Mouse (Mus musculus) mesoderm, embryonic 11.5 days (tissue): Measurements from ENCODE around the gene Tns3.

ENCODE experiments used
- DNase-seq: peaks from one replicate; pipeline ENCODE4 v3.0.0-alpha.2; 2012; ENCODE audit warnings: low read depth, low spot score

The Tns3 gene

GRCm38 (mm10) chr11:8680650-8681049, 16.3 kb upstream of the Tns3 start:
- DNase-seq: no peak

DNA sequence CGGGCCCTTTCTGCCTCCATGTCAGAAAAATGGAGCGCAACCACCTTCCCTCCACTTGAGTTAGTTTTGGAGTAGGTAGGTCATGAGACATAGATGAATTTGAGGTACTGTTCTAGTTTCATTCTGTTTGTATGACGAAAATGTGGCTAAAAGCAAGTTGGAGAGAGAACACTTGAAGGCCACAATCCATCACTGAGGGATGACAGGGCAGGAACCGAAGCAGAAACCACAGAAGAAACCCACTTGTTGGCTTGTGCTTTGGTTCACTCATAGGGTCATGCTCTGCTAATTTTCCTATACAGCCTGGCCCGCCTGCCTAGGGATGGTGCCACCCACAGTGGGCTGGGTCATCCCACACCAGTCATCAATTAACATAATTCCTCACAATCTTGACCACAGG, 14.9 kb upstream of the Tns3 start:
- DNase-seq: no peak

GRCm38 (mm10) chr11:8678260-8678995, 14.1 kb upstream of the Tns3 start:
- no peak for DNase-seq

GRCm38 (mm10) chr11:8675701-8676474, 11.6 kb upstream of the Tns3 start:
- no peak for DNase-seq

DNA sequence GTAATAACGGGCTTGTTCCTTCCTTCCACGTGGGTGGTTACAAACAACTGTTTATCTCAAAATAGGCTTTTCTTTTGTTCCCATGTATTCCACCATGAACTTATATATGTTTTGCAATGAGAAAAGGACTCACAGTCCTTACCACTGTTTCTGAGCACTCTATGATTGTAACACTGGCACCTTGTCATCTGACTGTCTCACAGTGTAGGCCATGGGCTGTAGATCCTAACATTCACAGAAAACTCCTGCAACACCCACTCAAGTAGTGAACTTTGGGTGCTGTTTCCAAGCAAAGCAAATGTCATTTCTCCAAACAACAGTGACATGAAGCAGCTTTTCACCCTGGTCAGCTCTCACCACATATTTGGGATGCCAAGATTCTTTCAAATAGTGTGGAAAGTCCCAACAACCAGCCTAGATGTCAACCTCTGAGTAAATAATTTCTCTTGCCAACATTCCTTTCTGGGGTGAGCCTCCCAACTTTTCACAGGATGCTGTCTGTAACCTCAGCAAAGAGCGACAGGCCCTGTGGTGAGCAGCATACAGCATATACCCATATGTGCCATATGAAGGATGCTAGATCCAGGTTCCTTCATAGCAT, 10.3 kb upstream of the Tns3 start:
- DNase-seq: no peak

DNA sequence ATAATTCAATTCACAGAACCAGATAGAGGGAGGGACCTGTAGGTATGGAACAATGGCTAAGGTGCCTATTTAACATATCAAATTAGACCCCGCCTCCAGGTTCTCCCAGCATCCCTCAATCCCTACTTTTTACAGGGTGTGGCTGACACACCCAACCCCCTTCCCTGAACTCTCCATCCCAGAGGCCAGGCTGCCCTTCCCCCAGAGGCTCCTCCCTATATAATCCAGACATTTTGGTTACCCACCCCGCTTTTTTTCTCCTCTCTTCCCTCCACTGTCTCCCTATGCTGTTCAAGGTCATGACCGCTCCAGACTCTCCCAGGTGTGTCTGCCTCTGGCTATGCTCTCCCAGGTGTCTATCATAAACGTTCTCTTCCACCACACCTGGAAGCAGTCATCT, 7.4 kb upstream of the Tns3 start:
- DNase-seq: no peak

- DNase-seq: no peak
Measured at GRCm38 (mm10) chr11:8669138-8669537, 4.8 kb upstream of the Tns3 start.

GRCm38 (mm10) chr11:8664797-8665196, 462 bp upstream of the Tns3 start:
- no peak for DNase-seq

DNA sequence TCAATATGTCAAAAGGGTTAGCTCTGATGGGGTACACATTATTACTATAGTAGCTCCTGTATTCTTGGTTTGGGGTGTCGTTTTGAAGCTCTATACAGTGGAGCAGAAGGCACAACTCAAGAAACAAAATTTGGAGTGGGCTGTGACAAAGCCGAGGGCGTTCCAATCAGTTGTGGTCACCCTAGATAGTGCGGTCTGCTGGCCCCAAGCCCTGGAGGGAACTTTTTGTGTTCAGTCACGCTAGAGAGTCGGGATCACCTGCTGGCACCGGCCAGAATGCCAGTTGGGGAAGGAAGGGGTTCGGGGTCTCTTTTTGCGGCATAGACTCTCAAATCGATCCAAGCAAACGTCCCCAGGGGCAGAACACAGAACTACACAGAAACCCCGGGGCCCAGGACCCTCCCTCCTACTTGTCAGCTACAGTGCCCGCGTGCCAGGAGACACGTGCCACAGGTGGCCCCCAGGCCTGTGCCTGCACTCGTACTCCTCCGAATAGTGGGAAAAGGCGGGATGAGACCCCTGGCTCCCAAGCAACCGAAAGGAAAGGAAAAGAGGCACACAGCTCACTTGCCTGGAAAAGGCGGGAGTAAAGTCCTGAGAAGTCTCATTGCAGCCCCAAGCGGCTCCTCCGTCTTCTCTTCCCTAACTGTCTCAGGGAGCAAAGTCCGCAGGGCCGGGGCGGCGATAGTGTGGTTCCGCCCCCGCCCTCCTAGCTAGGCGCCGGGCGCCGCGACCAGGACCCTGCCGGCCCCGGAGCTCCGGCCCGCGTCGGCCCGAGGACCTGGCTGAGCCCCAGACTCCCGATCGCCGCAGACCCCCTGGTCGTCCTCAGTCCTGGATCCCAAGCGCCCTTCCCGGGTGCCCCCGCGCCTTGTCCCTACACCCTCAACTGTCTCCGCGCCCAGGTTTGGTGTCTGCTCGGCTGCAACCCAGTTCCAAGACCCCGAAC, 617 bp downstream of the Tns3 start:
- DNase-seq: peak; percentile 56

DNA sequence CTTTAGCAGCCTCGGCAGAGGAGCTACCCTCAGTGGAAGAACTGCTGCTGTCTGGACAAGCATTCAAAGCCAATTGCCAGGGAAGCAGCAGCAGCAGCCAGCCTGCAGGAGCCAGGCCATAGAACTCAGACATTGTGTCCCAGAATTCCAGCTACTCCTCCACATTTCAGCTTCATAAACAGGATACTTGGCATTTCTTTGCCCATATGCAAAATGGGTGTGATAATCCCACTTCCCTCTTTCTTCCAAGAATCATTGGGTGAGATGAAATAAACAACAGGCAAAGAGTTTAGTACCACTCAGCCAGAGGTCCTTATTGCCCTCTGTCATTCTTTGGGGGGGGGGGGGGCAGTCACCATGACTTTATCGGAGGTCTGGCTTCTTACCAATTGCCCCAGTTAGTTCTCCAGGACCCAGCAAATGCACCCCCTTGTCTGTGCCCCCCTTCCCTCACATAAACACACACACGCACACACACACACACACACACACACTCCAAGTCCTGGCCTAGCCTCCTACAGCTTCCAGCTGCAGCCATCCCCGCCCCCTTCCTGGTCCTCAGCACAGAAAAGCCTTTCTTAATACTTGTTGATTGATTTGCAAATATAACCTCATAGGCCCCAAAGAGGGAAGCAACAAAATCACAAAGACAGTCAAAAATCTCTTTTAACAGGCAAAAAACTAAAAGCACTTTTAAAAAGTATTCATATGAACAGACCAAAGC, 1.5 kb downstream of the Tns3 start:
- no peak for DNase-seq

GRCm38 (mm10) chr11:8660951-8661350, 3.4 kb downstream of the Tns3 start:
- no peak for DNase-seq

GRCm38 (mm10) chr11:8659851-8660250, 4.5 kb downstream of the Tns3 start:
- no peak for DNase-seq

GRCm38 (mm10) chr11:8659061-8659460, 5.3 kb downstream of the Tns3 start:
- DNase-seq: no peak

GRCm38 (mm10) chr11:8657493-8657892, 6.8 kb downstream of the Tns3 start:
- no peak for DNase-seq

DNA sequence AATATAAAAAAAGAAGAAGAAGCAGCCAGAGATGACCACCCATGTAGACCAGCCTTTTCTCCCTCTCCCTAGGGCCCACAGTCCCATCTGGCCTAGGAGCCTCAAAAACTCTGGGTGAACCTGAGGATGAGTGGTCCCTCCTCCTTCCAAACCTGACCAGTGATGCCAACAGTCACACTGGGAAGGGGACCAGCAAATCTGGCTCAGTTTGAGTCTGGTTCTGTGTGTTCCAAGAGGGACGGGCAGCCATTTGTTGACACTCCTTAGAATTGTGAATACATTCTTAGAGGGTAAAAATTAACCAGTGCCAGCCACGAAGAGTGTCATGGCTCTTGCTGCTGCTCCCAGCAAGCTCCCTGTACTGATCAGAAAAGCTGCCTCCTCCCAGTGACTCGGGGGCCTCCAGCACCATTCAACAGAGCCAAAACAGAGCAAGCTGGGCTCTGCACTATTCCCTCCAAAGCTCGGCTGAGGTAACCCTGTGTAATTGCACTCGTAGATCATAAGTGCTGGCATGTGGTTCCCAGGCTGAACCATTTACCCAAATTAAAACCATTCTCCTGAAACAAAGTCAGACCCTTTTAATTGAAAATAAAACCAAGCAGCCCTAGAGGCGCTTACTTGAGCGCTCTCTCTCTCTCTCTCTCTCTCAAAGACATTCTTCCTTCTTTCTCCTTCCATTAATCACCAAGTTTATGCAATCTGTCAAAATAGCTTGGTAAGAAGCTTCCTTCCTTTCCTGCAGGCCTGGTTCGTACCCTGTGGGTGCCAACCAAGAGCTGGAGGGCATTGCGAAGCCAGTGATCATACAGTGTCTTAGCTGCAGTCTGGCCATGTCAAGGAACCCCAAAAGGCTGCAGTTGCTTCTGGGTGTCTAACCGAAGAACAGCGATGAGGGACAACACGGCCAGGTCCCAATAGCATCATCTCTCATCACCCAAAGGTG, 7.6 kb downstream of the Tns3 start:
- DNase-seq: no peak

DNA sequence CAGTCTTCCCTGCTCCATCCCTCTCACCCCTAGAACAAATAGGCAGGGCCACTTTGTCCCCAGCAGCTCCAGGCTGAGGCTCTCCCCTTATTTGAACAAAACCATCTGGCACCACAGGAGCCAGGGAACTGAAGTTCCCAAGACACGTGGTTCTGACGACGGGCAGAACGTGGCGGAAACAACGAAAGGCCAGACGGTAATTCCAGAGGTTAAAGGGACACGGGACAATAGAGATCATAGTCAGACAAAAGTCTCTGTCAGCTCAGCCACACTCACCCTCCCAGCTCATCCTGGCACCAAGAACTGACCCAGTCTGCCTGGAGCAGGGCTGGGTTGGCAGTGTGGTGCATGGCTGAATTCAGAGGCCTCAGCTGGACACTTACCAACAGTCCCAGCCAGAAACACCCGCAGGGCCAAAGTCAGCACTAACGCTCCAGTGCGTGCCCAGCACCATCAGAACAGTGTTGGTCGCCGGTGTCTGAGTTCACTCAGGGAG, 10.5 kb downstream of the Tns3 start:
- DNase-seq: no peak

DNA sequence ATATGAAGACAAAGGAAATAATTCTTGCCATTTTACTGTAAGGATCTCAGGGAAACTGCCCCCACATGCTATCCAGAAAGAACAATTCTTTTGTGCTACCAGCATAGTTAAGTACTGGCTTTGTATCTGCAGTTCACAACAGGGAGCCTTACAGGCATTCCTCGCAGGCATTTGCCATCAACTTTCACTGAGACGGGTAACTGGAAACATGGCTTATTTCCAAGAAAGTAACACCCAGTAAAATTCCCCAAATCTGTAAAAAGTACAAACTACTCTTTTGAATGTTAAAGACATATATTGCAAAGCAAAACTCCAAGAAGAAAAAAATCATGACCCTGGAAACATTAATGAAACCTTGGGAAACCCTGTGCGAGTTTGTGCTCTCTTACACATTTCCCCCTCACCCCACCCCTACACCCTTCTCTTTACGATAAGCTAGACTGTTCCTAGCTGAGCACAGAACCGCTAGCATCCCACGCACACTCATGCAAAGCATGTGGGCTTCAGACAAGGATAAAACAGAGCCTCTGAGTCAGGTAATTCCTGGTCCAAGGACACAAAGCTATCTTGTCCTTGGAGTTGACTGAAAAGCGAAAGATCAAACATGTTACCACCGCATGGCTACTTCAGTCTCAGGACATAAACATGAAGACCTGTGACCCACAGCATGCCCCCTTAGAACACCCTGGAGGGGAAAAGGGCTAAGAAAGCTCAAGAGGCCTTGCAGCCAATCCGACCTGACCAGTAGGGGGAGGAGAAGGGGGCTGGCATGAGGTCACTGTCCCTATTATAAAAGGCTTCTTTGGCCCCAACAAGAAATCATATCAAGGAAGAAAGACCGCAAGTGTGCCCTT, 11.3 kb downstream of the Tns3 start:
- DNase-seq: peak; percentile 42

DNA sequence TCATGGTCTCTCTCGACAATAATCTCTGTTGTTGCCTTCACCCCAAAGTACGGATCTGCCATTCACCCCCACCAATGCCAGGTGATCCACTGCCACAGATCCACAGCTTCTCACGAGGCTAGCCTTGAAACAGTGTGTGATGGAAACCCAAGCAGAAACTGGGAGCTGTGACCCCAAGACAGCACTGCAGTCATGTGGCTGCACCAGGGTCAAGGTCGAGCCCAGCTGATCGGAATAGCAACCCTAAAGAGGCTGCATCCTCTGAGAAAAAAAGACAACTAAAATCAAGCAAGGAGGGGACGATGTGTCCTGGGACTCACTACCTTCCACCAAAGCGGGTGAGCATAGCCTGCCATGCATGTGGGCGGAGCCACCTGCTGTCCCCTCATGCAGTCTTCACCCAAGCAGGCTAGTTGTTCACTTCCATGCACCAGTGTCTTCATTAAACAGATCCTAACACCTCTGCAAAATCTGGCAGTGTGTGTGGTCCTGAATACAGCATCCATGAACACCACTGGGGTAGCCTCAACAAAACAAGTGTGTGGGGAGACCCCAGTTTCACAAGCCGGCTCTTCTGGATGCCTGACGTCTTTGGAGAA, 12.1 kb downstream of the Tns3 start:
- DNase-seq: no peak
